Mouse (Mus musculus) 3134 (cell line): Measurements from ENCODE around the gene Nt5e.
"Not testable (repeated sequence)": the region's sequence is repeated elsewhere in the genome, so short reads cannot be mapped to it uniquely, and the experiment has no call there.

ENCODE experiments used
- DNase-seq: peaks from one replicate; pipeline ENCODE4 v3.0.0-alpha.2; 2011; ENCODE audit warnings: low spot score; ENCODE audit not compliant: insufficient read length; ENCODE audit errors: extremely low read depth

The Nt5e gene

DNA sequence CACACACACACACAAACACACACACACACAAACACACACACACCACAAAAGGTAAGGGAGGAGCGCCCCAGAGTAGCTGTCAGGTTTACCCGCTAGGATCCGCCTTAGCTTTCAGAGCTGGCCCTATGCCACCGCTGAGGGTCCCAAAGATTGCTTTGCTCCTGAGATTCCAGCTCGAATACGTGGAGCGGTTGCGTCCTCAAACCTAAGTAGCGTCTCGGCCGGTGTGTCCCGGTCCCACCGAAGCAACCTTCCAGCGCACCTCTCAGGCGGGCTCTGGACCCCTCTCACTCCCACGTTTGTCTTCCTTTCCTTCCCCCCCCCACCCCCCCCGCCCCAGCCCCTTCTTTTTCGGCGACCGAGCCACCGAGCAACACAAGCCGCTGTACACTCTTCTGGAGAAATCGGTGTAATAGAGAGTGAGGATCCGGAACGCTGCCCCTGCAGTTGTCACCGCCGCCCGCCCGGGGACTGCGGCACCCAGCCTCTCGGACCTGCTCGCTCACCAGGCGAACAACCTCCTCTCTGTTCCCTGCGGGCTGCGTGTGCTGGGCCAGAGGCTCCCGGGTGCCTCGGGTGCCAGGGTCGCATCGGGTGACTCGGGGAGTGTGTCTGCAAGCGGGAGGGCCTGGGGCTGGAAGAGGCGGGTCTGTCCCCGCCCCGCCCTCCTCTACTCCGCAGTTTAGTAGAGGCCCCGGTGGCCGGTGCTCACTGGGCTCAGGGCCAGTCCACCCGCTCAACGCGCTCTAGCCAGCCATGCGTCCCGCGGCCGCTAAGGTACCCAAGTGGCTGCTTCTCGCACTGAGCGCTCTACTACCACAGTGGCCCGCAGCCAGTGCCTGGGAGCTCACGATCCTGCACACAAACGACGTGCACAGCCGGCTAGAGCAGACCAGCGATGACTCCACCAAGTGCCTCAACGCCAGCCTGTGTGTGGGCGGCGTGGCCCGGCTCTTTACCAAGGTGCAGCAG lies at the start of gene Nt5e:
Gene Nt5e, plus strand, starts transcription at position 268 of the 972 bp plus-strand sequence.
- DNase-seq = peak; percentile 91

DNA sequence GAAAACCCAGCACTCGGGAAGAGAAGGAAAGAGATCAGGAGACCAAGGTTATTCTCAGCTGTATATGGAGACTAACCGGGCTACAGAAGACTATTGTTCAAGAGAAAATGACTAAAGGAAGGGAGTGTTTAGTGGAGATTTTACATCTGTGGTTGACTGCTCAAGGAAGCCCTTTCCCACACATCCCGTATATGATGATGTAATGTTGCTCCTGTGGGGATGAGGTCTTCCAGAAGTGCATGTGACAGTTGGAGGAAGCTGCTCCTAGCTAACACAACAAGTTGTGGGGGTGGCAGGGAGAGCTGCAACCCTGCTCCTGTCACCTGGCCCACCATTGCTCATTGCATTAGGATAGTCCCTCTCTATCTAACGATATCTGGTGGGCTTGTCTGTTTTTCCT lies 49.4 kb upstream of the Nt5e start:
- no peak for DNase-seq

DNA sequence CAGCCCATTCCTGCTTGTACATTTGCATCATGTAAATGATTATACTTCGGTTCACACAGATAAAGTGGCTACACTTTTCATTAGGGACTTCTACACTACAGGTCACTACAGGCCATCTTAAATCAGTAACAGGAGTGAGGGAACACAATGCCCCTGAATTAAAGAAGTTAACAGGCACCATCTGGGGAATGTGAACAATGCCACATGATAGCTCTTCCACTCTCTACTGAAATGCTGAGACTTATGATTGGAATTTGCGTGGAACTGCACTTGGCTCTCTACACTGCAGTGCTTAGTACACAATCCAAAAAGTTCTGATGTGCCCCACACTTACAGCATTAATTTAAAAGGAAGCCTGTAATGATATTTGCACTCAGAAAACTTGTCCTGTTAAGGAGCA lies 47.3 kb upstream of the Nt5e start:
- DNase-seq = no peak

GRCm38 (mm10) chr9:88289568-88290168 lies 37.3 kb upstream of the Nt5e start:
- DNase-seq = peak; percentile 23

DNA sequence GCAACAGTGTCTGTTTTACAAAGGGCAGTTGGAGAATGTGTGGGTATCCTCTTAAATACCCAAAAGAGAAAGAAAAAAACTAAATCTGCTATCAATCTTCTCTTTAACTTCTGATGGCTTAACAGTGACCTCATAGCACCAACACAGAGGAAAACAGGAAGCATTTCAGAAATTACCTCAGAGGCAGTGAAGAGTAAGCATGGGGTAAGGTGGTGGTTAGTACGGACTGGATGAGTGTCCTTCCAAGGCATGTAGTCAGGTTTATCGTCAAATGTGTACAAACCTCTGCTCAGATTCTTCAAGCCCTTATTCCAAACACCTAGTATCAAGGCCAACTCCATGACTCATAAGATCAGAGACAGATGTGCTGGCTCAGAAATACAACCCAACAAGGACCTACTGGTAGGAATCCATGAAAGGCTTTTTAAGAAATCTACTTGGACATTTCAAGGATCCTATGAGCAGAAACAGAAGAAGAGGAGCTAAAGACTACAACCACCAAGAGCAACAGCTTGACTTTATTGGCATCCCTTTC lies 34.1 kb upstream of the Nt5e start:
- no peak for DNase-seq

GRCm38 (mm10) chr9:88295798-88296197 lies 31.2 kb upstream of the Nt5e start:
- no peak for DNase-seq

DNA sequence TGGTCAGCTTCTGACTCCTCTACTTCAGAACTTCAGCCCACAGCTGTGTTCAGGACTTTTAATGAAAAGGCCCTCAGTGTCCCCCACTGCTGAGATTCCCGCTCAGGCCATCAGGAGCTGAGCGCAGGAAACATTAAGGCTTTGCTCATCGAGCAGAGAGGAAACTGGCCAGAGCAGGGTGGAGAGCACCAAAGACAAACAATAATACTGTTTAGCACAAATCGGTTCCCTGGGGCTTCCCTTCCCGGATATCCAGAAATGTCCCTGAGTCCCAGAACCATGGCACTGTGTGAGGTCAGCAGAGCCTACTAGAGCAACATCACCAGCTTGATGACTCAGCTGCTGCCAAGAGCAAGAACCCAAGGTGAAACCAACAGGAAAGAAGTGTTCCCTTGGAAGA lies 30.7 kb upstream of the Nt5e start:
- DNase-seq = no peak

- not testable (repeated sequence) for DNase-seq
Observed at GRCm38 (mm10) chr9:88297244-88297643, 29.8 kb upstream of the Nt5e start.

DNA sequence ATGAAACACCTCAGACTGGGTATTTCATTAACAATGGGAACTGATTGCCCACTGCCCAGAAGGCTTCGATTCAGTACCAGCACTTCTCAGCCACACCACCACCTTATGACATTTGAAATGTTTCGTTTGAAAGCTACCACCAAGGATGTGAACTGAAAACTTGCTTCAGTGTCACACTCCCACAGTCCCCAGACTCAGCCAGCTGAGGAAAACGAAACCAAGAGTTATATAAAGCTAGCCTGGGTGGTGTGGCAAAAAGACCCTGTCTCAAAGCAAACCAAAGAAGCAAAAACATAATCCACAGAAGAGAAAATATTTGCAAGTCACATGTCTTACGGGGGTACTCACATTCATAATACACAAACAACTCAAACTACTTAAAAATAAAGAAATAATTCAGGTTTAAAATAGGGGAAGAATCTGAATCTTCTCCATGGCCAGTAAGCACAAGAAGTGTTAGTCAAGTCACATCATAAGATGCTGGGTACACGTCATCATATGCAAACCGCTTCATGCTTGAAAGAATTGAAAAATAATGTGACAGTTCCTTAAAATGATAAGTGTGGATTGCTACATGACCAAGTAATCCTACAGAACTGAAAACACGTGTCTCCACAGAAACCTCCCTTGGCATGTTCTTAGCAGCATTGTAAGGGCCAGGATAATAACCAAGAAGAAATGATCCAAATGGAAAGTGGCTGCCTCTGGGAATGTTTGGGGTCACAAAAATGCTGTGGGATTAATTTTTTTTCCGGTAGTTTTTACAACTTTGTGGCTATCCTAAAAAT lies 28.9 kb upstream of the Nt5e start:
- DNase-seq = no peak

- DNase-seq = no peak
Observed at GRCm38 (mm10) chr9:88307019-88307618, 19.9 kb upstream of the Nt5e start.

DNA sequence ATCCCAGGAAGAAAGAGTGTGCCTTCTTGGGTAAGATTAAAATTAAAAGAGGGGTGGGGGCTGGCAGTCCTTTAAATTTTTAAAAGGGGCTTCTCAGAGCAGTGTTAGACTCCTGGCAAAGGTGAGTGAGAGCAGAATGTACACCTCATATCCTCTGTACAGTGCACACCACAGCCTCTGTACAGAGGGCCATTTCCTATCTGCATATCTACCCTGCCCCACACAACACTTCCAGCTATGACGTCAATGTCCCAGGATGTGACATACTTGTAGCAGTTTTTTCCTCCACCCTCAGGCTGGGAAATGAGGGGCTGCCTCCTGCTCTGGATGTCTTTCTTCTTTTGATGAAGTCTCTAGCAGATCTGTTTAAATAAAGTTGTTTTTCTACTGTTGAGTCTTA lies 17.9 kb upstream of the Nt5e start:
- no peak for DNase-seq

- no peak for DNase-seq
Observed at GRCm38 (mm10) chr9:88319226-88319625, 7.8 kb upstream of the Nt5e start.

- no peak for DNase-seq
Observed at GRCm38 (mm10) chr9:88324616-88325015, 2.4 kb upstream of the Nt5e start.

- DNase-seq = no peak
Observed at GRCm38 (mm10) chr9:88328666-88329065, 1.7 kb downstream of the Nt5e start.

- DNase-seq = no peak
Observed at GRCm38 (mm10) chr9:88329166-88329748, 2.3 kb downstream of the Nt5e start.

- DNase-seq = no peak
Observed at GRCm38 (mm10) chr9:88330316-88330715, 3.3 kb downstream of the Nt5e start.

- no peak for DNase-seq
Observed at GRCm38 (mm10) chr9:88332447-88332846, 5.5 kb downstream of the Nt5e start.

DNA sequence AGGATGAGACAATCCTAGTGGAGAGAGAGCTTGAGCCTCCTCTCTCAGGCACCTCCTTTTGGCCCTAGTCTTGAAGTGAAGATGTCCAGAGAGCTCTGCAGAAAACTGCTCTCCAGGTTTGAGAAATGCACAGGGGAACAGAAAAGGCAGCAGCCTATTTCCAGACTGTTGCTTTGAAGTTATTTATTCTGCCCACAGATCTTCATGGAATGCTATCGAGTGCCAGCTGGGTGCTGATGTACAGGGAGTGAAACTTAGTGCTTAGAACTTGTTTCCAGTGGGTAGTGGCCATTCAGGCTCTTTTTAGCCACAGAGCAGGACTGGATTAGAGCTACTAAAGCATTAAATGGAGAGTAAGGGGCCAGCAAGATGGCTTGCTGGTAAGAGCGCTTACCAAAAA lies 8.8 kb downstream of the Nt5e start:
- DNase-seq = no peak

DNA sequence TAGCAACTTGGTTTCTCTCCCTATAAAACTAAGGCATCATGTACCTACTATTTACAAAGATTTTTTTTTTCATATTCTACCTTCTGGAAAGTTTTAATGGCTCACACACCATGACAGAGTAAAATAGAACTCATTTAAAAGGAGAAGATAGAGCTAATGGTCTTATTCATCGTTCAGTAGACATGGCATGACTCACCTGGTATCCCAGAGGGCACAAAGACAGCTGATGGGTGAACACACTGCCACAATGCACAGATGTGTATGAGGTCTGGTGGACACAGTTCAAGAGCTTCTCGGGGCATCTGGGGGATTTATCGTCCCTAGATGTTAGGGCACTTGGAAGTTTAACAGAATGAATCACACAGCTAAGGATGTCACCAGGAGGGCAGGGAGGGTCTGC lies 13.8 kb downstream of the Nt5e start:
- DNase-seq = no peak

DNA sequence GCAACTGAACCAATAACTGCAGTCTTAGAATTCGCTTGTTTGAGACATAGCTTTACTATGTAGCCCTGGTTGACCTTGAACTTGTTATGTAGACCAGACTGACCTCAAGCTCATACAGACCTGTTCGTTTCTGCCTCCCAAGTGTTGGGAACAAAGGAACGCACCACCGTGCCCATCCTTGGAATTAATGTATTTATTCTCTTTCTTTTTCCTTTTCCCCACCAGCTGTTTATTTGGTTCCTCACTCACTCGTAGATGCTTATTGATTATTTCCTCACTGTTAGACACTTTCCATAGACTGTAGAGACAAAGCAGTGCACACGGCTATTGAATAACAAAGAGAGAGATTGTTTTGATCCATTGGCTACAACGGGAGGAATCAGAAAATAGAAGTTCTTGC lies 15.2 kb downstream of the Nt5e start:
- no peak for DNase-seq
